Mouse (Mus musculus): Measurements from ENCODE around the gene Fam83b. TPM values are rescaled to one million over a fixed set of nuclear protein-coding genes. Genes with fewer than 3 reads are reported as not detected.

The Fam83b gene
- polyA plus RNA-seq, 1 experiment from 2014 or later = 6.3 TPM

DNA sequence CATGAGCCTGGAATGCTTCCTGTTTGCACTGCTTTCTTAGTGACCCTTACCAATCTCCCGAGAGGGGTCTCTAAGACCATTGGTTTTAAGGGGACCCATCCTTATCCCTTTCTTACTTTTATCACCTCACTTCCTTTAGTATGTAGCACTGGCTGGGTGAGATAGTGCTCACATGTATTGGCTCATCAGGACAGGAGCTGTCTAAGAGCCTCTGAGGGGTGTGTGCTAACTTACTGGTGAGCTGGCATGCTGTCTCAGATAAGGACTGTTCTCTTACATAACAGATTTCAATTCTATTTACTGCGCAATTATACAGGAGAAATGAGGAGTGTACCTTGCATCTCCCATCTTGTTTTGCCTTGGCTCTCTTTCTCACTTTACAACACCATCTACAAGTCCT is 7.7 kb downstream of the Fam83b start:
- Histone ChIP-seq H3K4me3 (replicated peaks) (no peak overlapping the region), H3K27me3 (no peaks in the 10 kb centered on the region), H3K27ac (replicated peaks) (no peak overlapping the region), H3K9ac (no peak overlapping the region), H3K36me3 (no peaks in the 10 kb centered on the region), H3K4me2 (replicated peaks) (no peak overlapping the region), H3K9me3 (replicated peaks) (no peaks in the 10 kb centered on the region), H3K4me1 (no peaks in the 10 kb centered on the region)
- ATAC-seq (ENCODE audit: insufficient number of reproducible peaks, low FRiP score, low TSS enrichment, low read depth) = no peak
- WGBS = 80% methylated on average over 2 of the region's 2 CpGs

DNA sequence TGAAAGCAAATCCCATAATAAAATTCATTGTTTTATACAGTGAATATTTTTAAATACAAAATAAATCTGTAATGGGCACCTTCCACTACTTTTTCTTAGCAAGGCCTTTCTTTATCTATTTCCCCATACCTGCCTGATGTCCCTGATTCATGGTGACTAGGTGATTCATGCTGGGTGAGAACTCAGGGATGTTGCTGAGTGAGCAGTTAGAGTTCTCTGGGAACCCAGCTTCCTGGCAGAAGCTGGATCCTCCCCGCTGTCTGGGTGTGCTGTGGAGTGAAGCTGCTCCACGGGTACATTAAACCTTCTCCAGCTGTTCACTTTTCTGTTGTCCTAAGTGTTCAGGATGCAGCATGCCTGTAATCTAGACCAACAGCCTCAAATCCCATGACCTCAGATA is 13.2 kb downstream of the Fam83b start:
- H3K4me2 ChIP-seq (replicated peaks) = no peak overlapping the region
- H3K9ac ChIP-seq = no peak overlapping the region
- no peak overlapping the region for H3K4me3 ChIP-seq (replicated peaks)
- no peaks in the 10 kb centered on the region for H3K27me3 ChIP-seq
- no peak overlapping the region for H3K27ac ChIP-seq (replicated peaks)
- WGBS = 51% methylated on average over 2 of the region's 2 CpGs
- no peaks in the 10 kb centered on the region for H3K4me1 ChIP-seq
- ATAC-seq (ENCODE audit: insufficient number of reproducible peaks, low FRiP score, low TSS enrichment, low read depth) = no peak
- H3K9me3 ChIP-seq (replicated peaks) = no peaks in the 10 kb centered on the region
- no peaks in the 10 kb centered on the region for H3K36me3 ChIP-seq

DNA sequence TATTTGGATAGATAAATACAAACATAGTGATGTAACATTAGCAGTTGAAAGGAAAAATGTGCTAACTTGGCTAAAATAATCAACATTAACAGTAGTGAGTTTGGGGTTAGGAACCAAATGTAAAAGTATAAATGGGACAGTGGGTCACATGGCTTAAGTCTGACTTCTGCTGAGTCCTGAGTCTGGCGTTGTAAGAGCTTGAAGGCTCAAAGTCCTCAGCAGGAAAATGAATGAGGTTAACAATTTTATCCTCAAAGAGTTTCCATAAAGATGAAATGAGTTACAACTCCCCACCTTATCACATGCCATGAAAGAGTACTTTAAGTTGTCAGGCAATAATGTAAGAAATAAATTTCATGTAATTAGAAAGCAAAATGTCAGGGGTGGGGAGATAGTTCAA is 13.8 kb downstream of the Fam83b start:
- Histone ChIP-seq H3K9ac (no peak overlapping the region), H3K4me1 (no peaks in the 10 kb centered on the region), H3K4me3 (replicated peaks) (no peak overlapping the region), H3K9me3 (replicated peaks) (no peaks in the 10 kb centered on the region), H3K27me3 (no peaks in the 10 kb centered on the region), H3K4me2 (replicated peaks) (no peak overlapping the region), H3K27ac (replicated peaks) (no peak overlapping the region), H3K36me3 (no peaks in the 10 kb centered on the region)
- ATAC-seq (ENCODE audit: insufficient number of reproducible peaks, low FRiP score, low TSS enrichment, low read depth) = no peak
- 70% methylated on average over 1 of the region's 1 CpGs for WGBS

DNA sequence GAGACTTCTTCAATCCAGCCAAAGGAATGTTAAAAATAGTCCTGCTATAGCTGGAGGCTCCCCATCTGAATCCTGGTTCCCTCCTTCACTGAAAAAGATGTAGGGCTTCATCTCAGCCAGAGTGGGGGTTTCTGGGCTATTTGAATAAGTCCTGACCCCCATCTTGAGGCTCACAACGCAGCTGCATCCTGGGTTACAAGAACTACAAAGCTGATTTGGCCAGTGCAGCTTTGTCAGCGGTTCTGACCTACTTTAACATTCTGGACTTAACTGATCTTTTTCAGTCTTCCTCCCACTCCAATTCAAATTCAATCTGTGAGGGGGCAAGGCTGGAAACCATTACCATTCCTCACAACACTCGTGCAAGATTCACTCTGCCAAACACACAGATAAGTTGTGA is 20.2 kb downstream of the Fam83b start:
- no peaks in the 10 kb centered on the region for H3K4me1 ChIP-seq
- no peak overlapping the region for H3K4me2 ChIP-seq (replicated peaks)
- H3K27me3 ChIP-seq = no peaks in the 10 kb centered on the region
- no peak overlapping the region for H3K4me3 ChIP-seq (replicated peaks)
- WGBS = 37% methylated on average over 3 of the region's 3 CpGs
- no peak overlapping the region for H3K9ac ChIP-seq
- H3K36me3 ChIP-seq = no peaks in the 10 kb centered on the region
- no peak for ATAC-seq (ENCODE audit: insufficient number of reproducible peaks, low FRiP score, low TSS enrichment, low read depth)
- H3K27ac ChIP-seq (replicated peaks) = no peak overlapping the region
- H3K9me3 ChIP-seq (replicated peaks) = no peaks in the 10 kb centered on the region

DNA sequence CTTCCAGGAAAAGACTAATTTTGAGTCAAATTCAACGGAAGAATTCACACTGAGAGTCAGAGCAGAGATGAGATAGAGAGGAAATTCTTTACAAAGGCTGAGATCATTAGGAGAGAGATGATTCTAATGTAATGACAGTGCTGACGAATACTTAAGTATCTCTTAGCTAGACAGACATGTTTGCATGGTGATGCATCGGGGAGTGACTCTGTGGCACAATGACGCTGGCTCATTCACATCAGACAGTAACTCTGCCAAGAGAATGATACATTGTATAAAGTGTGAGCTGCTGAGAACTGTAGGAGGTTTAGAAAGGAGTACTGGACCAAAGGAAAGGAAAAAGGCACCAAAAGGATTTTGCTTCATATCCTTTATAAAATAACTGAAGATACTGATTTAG is 26.2 kb downstream of the Fam83b start:
- Histone ChIP-seq H3K9ac (no peak overlapping the region), H3K27ac (replicated peaks) (no peak overlapping the region), H3K9me3 (replicated peaks) (no peaks in the 10 kb centered on the region), H3K4me1 (no peaks in the 10 kb centered on the region), H3K27me3 (no peaks in the 10 kb centered on the region), H3K36me3 (no peaks in the 10 kb centered on the region), H3K4me3 (replicated peaks) (no peak overlapping the region), H3K4me2 (replicated peaks) (no peak overlapping the region)
- WGBS = 72% methylated on average over 4 of the region's 4 CpGs
- ATAC-seq (ENCODE audit: insufficient number of reproducible peaks, low FRiP score, low TSS enrichment, low read depth) = no peak

DNA sequence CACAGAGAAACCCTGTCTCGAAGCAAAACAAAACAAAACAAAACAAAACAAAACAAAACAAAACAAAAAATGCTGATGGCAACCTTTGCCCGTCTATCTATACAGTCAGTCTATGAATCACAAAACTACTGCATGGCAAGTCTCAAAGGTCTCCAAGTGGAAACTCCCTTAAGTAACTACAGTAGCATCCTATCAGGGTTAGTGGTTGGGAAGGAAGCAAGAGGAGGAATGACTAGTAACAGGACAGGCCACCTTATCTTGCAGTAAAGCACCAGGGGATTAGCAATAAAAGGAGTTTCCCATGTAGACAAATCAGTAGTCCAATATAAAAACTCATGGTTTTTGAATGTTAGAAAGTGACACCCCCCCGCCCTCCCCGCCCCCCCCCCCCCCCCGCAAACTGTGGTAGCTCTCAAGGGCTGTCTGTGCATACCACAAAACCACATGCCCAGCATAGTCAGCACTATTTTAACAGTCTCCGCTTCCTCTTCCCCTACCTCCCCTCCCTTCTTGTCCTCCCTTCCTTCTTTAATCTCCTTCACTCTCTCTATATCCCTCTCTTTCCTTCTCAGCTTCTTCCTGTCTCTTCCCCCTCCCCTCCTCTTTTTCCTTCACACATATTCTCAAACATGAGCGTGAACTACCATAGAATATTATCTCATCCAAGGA is 26.8 kb downstream of the Fam83b start:
- no peaks in the 10 kb centered on the region for H3K27me3 ChIP-seq
- H3K4me3 ChIP-seq (replicated peaks) = no peak overlapping the region
- ATAC-seq (ENCODE audit: insufficient number of reproducible peaks, low FRiP score, low TSS enrichment, low read depth) = no peak
- H3K36me3 ChIP-seq = no peaks in the 10 kb centered on the region
- H3K9ac ChIP-seq = no peak overlapping the region
- no peaks in the 10 kb centered on the region for H3K9me3 ChIP-seq (replicated peaks)
- H3K4me1 ChIP-seq = no peaks in the 10 kb centered on the region
- H3K4me2 ChIP-seq (replicated peaks) = no peak overlapping the region
- no peak overlapping the region for H3K27ac ChIP-seq (replicated peaks)
- 67% methylated on average over 6 of the region's 7 CpGs for WGBS

DNA sequence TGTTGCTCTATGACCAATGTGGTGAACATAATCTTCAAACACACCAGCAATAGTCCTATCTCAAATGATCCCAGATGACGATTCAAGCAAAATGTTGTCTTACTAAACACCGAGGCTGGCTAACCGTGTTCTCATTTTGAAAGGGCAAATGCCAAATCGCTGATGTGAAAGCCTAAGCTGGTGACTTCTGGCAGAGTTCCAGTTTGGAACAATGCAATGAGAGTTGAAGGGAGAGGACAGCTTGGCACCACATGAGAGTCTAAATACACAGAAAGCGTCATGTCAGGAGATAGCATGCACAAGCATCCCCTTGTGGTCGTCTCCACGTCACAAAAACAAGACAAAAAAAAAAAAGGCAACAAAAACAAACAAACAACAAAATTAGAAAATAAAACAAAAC is 27.6 kb downstream of the Fam83b start:
- 70% methylated on average over 7 of the region's 7 CpGs for WGBS
- no peak overlapping the region for H3K9ac ChIP-seq
- H3K4me1 ChIP-seq = no peaks in the 10 kb centered on the region
- H3K4me2 ChIP-seq (replicated peaks) = no peak overlapping the region
- no peak overlapping the region for H3K4me3 ChIP-seq (replicated peaks)
- no peak overlapping the region for H3K27ac ChIP-seq (replicated peaks)
- ATAC-seq (ENCODE audit: insufficient number of reproducible peaks, low FRiP score, low TSS enrichment, low read depth) = no peak
- no peaks in the 10 kb centered on the region for H3K9me3 ChIP-seq (replicated peaks)
- no peaks in the 10 kb centered on the region for H3K36me3 ChIP-seq
- no peaks in the 10 kb centered on the region for H3K27me3 ChIP-seq

DNA sequence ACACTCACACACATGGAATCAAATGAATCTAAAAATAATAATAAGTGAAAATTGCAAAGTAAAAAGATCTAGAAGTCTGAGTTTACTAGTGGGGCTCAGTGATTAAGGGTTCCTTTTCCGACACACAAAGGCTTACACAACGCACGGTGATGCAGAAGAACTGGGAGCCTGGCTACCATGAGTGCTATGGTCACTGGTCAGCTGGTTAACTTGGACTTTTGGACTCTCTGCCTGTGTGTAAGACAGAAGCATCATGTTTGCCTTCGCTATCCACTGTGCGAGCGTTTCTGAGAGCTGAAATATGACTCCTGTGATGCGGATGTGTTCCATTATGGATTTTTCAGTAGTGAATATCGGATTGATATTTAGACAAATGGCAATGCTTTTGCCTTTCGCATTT is 30.9 kb downstream of the Fam83b start:
- Histone ChIP-seq H3K4me1 (no peaks in the 10 kb centered on the region), H3K27me3 (no peaks in the 10 kb centered on the region), H3K9ac (no peak overlapping the region), H3K27ac (replicated peaks) (no peak overlapping the region), H3K9me3 (replicated peaks) (no peaks in the 10 kb centered on the region), H3K4me3 (replicated peaks) (no peak overlapping the region), H3K36me3 (no peaks in the 10 kb centered on the region), H3K4me2 (replicated peaks) (no peak overlapping the region)
- 68% methylated on average over 9 of the region's 9 CpGs for WGBS
- no peak for ATAC-seq (ENCODE audit: insufficient number of reproducible peaks, low FRiP score, low TSS enrichment, low read depth)

DNA sequence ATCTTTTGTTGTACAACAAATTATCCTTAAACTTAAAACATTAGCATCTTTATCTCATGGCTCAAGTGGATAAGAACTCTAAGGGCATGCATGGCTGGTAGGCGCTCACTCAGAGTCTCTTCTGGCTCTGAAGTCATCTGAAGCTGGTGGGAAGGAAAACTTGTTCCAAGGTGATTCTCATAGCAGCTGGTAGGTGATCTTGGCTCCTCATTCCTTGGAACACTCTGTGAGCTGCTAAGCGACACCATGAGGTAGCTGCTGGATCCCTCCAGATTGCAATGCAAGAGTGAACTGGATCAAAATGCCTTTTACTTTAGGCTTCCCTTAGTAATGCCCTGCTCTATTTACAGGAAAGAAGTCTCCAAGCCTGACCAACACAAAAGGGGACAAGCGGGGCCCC is 34.5 kb downstream of the Fam83b start:
- no peak for ATAC-seq (ENCODE audit: insufficient number of reproducible peaks, low FRiP score, low TSS enrichment, low read depth)
- Histone ChIP-seq H3K27me3 (no peaks in the 10 kb centered on the region), H3K27ac (replicated peaks) (no peak overlapping the region), H3K4me2 (replicated peaks) (no peak overlapping the region), H3K9me3 (replicated peaks) (no peaks in the 10 kb centered on the region), H3K36me3 (no peaks in the 10 kb centered on the region), H3K4me3 (replicated peaks) (no peak overlapping the region), H3K9ac (no peak overlapping the region), H3K4me1 (no peaks in the 10 kb centered on the region)
- WGBS = 90% methylated on average over 3 of the region's 3 CpGs

DNA sequence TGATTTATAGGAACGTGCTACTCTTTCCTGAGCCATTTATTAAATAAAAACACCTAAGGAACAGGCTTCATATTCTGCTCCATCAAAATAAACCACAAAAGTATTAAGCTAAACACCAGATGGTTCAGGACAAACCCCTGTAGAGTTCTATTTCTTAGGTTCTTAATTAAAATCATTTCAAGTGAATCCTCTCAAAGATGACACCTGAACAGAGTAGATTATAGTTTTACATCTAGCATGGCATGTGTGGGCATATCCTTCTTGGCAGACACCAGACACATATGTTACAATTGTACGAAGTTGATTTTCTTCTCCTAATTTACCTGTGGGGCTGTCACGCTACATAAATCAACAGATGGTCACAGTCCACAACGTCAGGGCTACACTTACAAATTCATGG is 35.5 kb downstream of the Fam83b start:
- no peak overlapping the region for H3K4me3 ChIP-seq (replicated peaks)
- no peaks in the 10 kb centered on the region for H3K27me3 ChIP-seq
- no peaks in the 10 kb centered on the region for H3K9me3 ChIP-seq (replicated peaks)
- no peak overlapping the region for H3K27ac ChIP-seq (replicated peaks)
- no peak overlapping the region for H3K9ac ChIP-seq
- no peak for ATAC-seq (ENCODE audit: insufficient number of reproducible peaks, low FRiP score, low TSS enrichment, low read depth)
- no peaks in the 10 kb centered on the region for H3K4me1 ChIP-seq
- no peak overlapping the region for H3K4me2 ChIP-seq (replicated peaks)
- 69% methylated on average over 4 of the region's 4 CpGs for WGBS
- H3K36me3 ChIP-seq = no peaks in the 10 kb centered on the region

DNA sequence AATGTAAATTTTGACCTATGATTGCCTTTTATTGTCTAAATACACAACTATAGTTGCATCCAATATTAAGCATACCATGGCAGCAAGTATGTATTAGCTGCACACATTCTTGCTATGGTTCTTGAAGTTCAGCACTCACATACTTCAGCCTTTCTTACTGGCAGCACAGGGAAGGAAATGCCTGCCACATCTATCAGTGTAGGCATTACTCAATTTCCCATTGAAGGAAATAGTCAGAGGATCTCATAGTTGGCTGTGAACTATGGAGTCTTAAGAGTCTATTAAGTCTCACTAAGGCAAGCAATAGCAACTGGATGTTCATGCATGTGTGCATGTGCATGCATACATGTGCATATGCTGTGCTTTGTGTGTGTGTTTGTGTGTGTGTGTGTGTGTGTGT is 41.3 kb downstream of the Fam83b start:
- Histone ChIP-seq H3K9me3 (replicated peaks) (no peaks in the 10 kb centered on the region), H3K27me3 (no peaks in the 10 kb centered on the region), H3K4me3 (replicated peaks) (no peak overlapping the region), H3K36me3 (no peaks in the 10 kb centered on the region), H3K4me2 (replicated peaks) (no peak overlapping the region), H3K4me1 (no peaks in the 10 kb centered on the region), H3K27ac (replicated peaks) (no peak overlapping the region), H3K9ac (no peak overlapping the region)
- no peak for ATAC-seq (ENCODE audit: insufficient number of reproducible peaks, low FRiP score, low TSS enrichment, low read depth)

DNA sequence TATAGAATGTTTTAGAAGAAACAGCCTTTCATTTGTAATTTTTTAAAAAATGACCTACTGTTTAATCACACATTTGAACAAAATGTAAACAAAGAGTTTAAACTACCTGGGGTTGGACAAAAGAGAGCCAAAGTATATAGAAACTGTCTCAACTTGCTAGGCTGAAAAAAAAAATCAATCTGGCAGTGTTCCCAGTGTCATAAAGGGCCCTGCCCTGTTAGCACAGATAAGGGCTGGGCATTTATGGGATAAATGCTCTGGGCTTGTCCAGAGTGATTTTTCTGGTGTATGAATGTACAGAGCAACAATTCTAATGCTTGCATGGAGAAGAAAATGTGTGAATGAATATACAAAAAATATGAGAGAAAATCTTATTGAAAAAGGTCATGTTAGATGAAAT is 43.8 kb downstream of the Fam83b start:
- Histone ChIP-seq H3K36me3 (no peaks in the 10 kb centered on the region), H3K27ac (replicated peaks) (no peak overlapping the region), H3K9me3 (replicated peaks) (no peaks in the 10 kb centered on the region), H3K9ac (no peak overlapping the region), H3K4me2 (replicated peaks) (no peak overlapping the region), H3K4me1 (no peaks in the 10 kb centered on the region), H3K27me3 (no peaks in the 10 kb centered on the region), H3K4me3 (replicated peaks) (no peak overlapping the region)
- ATAC-seq (ENCODE audit: insufficient number of reproducible peaks, low FRiP score, low TSS enrichment, low read depth) = no peak
